Mouse (Mus musculus) heart, embryonic 12.5 days (tissue): ENCODE results near the gene Mcemp1. TPM values are rescaled to one million over a fixed set of nuclear protein-coding genes. Genes with fewer than 3 reads are reported as not detected.

Experiments
- ATAC-seq: fragments of 200-750 bp; cut with Nextera tagmentation; 2 replicates; pipeline ENCODE4 v1.8.0; 2017; ENCODE audit warnings: moderate TSS enrichment, moderate library complexity; ENCODE audit not compliant: insufficient number of reproducible peaks, low FRiP score
- H3K27ac ChIP-seq: fragments of 300-500 bp; sonication (generic); 2 replicates; pipeline ENCODE4 v1.5.1; 2016; ENCODE audit warnings: mild to moderate bottlenecking, moderate library complexity; ENCODE audit not compliant: poor library complexity, severe bottlenecking
- H3K27me3 ChIP-seq: fragments of 300-500 bp; sonication (generic); replicated peaks from 2 replicates; pipeline ENCODE4 v1.6.1; 2016; ENCODE audit warnings: mild to moderate bottlenecking, moderate library complexity
- H3K36me3 ChIP-seq: fragments of 300-500 bp; sonication (generic); 2 replicates; pipeline ENCODE4 v1.6.1; 2016; ENCODE audit warnings: mild to moderate bottlenecking, moderate library complexity
- H3K4me1 ChIP-seq: fragments of 300-500 bp; sonication (generic); replicated peaks from 2 replicates; pipeline ENCODE4 v1.6.1; 2016; ENCODE audit warnings: mild to moderate bottlenecking
- H3K4me2 ChIP-seq: fragments of 300-500 bp; sonication (generic); 2 replicates; pipeline ENCODE4 v1.6.1; 2016; ENCODE audit warnings: mild to moderate bottlenecking, moderate library complexity
- H3K4me3 ChIP-seq: fragments of 300-500 bp; sonication (generic); 2 replicates; pipeline ENCODE4 v1.5.1; 2016; ENCODE audit warnings: mild to moderate bottlenecking
- H3K9ac ChIP-seq: fragments of 300-500 bp; sonication (generic); 2 replicates; pipeline ENCODE4 v1.6.1; 2016; ENCODE audit warnings: mild to moderate bottlenecking, moderate library complexity
- H3K9me3 ChIP-seq: fragments of 300-500 bp; sonication (generic); replicated peaks from 2 replicates; pipeline ENCODE4 v1.6.1; 2016; ENCODE audit warnings: mild to moderate bottlenecking, moderate library complexity
- WGBS: fragments of 180-500 bp; shearing (Covaris S2); methylation state at CpG from one replicate; pipeline ENCODE4 v1.1.7; 2016; 5-methylcytosine and 5-hydroxymethylcytosine counted together
- polyA plus RNA-seq: library from polyadenylated mRNA; unstranded; fragments of >200 nt; fragmentation: Nextera tagmentation; extraction: Ambion mirVana; gene quantifications from 2 replicates; pipeline ENCODE4 v1.2.1, GENCODE M21; 2016

Mcemp1 gene
- polyA plus RNA-seq, 1 experiment from 2014 or later, result not detected

- no peak for ATAC-seq
- Histone ChIP-seq H3K4me3 (no peak overlapping the region), H3K36me3 (peaks cover 9% of the 10 kb centered on the region), H3K27ac (no peak overlapping the region), H3K9ac (no peak overlapping the region), H3K9me3 (no peaks in the 10 kb centered on the region), H3K27me3 (no peaks in the 10 kb centered on the region), H3K4me1 (peaks cover 14% of the 10 kb centered on the region), H3K4me2 (no peak overlapping the region)
- WGBS, result 52% methylated on average over 3 of the region's 3 CpGs
Measured at GRCm38 (mm10) chr8:3674671-3675070, 9.1 kb downstream of the Mcemp1 start.

GRCm38 (mm10) chr8:3676131-3676992, 10.8 kb downstream of the Mcemp1 start, which contains the start of gene Trappc5:
Trappc5 (plus strand) TSS chr8:3676299.
- Histone ChIP-seq H3K4me2 (peak within 1 kb of the TSS; percentile 85), H3K4me1 (peaks cover 14% of the 10 kb centered on the region), H3K9ac (peak within 1 kb of the TSS; percentile 99), H3K4me3 (peak within 1 kb of the TSS; percentile 98), H3K36me3 (peaks cover 26% of the 10 kb centered on the region), H3K27me3 (no peaks in the 10 kb centered on the region), H3K27ac (peak within 1 kb of the TSS; percentile 92), H3K9me3 (no peaks in the 10 kb centered on the region)
- peak; percentile 90 for ATAC-seq
- under 1% methylated on average over 61 of the region's 61 CpGs for WGBS

- H3K4me3 ChIP-seq, result peak overlapping the region; percentile 98
- H3K9ac ChIP-seq, result peak overlapping the region; percentile 99
- peaks cover 14% of the 10 kb centered on the region for H3K4me1 ChIP-seq
- peak overlapping the region; percentile 92 for H3K27ac ChIP-seq
- no peaks in the 10 kb centered on the region for H3K9me3 ChIP-seq
- H3K36me3 ChIP-seq, result peaks cover 31% of the 10 kb centered on the region
- 0 out of 2 replicates have a peak, but pooled peaks have one; percentile 0 for ATAC-seq
- 3% methylated on average over 15 of the region's 15 CpGs for WGBS
- peak overlapping the region; percentile 85 for H3K4me2 ChIP-seq
- no peaks in the 10 kb centered on the region for H3K27me3 ChIP-seq
Measured at GRCm38 (mm10) chr8:3676993-3677579, 11.5 kb downstream of the Mcemp1 start.

- H3K9me3 ChIP-seq, result no peaks in the 10 kb centered on the region
- H3K27ac ChIP-seq, result no peak overlapping the region
- no peak for ATAC-seq
- H3K27me3 ChIP-seq, result no peaks in the 10 kb centered on the region
- H3K9ac ChIP-seq, result no peak overlapping the region
- H3K4me3 ChIP-seq, result no peak overlapping the region
- no peak overlapping the region for H3K4me2 ChIP-seq
- H3K36me3 ChIP-seq, result peaks cover 39% of the 10 kb centered on the region
- 94% methylated on average over 23 of the region's 23 CpGs for WGBS
- peaks cover 10% of the 10 kb centered on the region for H3K4me1 ChIP-seq
Measured at GRCm38 (mm10) chr8:3678831-3679230, 13.3 kb downstream of the Mcemp1 start.

DNA sequence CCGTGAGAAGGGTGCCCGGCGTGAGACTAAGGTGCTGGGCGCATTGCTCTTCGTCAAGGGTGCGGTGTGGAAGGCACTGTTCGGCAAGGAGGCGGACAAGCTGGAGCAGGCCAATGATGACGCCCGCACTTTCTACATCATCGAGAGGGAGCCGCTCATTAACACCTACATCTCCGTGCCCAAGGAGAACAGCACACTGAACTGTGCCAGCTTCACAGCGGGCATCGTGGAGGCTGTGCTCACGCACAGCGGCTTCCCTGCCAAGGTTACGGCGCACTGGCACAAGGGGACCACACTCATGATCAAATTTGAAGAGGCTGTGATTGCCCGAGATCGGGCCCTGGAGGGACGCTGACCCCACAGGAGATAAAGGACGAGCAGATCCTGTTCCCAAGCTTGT, 13.7 kb downstream of the Mcemp1 start:
- Histone ChIP-seq H3K4me2 (no peak overlapping the region), H3K4me3 (no peak overlapping the region), H3K9ac (no peak overlapping the region), H3K4me1 (peaks cover 10% of the 10 kb centered on the region), H3K36me3 (peaks cover 39% of the 10 kb centered on the region), H3K9me3 (no peaks in the 10 kb centered on the region), H3K27ac (no peak overlapping the region), H3K27me3 (no peaks in the 10 kb centered on the region)
- no peak for ATAC-seq
- 94% methylated on average over 23 of the region's 23 CpGs for WGBS

DNA sequence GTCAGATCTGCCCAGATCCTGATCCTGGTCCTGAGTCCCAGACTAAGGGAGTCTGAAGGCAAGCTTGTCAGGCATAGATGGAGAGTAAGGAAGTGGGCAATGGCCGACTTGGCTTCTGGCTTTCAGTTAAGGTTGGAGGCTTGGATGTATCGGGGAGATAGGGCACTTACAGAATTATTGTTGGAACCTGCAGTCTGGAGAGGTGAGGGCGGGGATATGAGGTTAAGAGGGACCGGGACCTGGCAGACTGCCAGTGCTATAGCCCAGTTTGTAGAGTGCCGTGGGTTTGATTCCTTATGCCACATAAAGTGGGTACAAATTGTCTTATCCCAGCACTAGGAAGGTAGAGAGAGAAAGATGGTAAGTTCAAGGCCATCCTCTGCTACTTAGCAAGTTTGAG, 14.1 kb downstream of the Mcemp1 start:
- no peak overlapping the region for H3K4me3 ChIP-seq
- H3K9ac ChIP-seq, result no peak overlapping the region
- no peak overlapping the region for H3K4me2 ChIP-seq
- WGBS, result 87% methylated on average over 5 of the region's 5 CpGs
- H3K36me3 ChIP-seq, result peaks cover 39% of the 10 kb centered on the region
- no peak overlapping the region for H3K27ac ChIP-seq
- no peaks in the 10 kb centered on the region for H3K27me3 ChIP-seq
- peaks cover 10% of the 10 kb centered on the region for H3K4me1 ChIP-seq
- ATAC-seq, result no peak
- no peaks in the 10 kb centered on the region for H3K9me3 ChIP-seq

DNA sequence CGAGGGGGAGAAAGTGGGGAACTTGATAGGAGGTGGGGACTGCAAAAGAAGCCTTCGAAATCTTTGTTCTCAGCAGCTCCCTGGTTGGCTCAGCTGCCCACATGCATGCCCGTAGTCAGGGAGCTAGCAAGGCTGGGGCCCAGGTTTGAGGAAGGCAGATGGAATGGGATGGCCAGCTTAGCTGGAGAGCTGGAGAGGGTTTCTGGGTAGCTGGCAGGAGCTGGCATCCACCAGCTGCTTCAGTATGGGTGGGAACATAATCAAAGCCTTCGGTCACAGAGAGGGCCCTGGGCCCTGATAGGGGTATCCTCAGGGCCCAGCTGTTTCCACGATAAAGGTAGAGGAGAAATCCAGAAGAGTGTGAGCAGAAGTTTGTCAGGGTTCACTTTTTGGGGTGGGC, 16.9 kb downstream of the Mcemp1 start:
- no peak for ATAC-seq
- no peak overlapping the region for H3K9ac ChIP-seq
- no peak overlapping the region for H3K4me2 ChIP-seq
- WGBS, result 81% methylated on average over 5 of the region's 5 CpGs
- H3K27me3 ChIP-seq, result no peaks in the 10 kb centered on the region
- H3K36me3 ChIP-seq, result peaks cover 39% of the 10 kb centered on the region
- H3K4me3 ChIP-seq, result no peak overlapping the region
- no peaks in the 10 kb centered on the region for H3K9me3 ChIP-seq
- peaks cover 6% of the 10 kb centered on the region for H3K4me1 ChIP-seq
- H3K27ac ChIP-seq, result no peak overlapping the region

GRCm38 (mm10) chr8:3683408-3684176, 18.0 kb downstream of the Mcemp1 start:
- Histone ChIP-seq H3K36me3 (peaks cover 39% of the 10 kb centered on the region), H3K4me3 (no peak overlapping the region), H3K4me2 (no peak overlapping the region), H3K27ac (no peak overlapping the region), H3K4me1 (no peaks in the 10 kb centered on the region), H3K9me3 (no peaks in the 10 kb centered on the region), H3K27me3 (no peaks in the 10 kb centered on the region), H3K9ac (no peak overlapping the region)
- WGBS, result 74% methylated on average over 6 of the region's 6 CpGs
- ATAC-seq, result no peak

- no peak for ATAC-seq
- H3K27me3 ChIP-seq, result no peaks in the 10 kb centered on the region
- H3K36me3 ChIP-seq, result peaks cover 31% of the 10 kb centered on the region
- H3K9ac ChIP-seq, result no peak overlapping the region
- H3K9me3 ChIP-seq, result no peaks in the 10 kb centered on the region
- no peak overlapping the region for H3K27ac ChIP-seq
- H3K4me2 ChIP-seq, result no peak overlapping the region
- no peaks in the 10 kb centered on the region for H3K4me1 ChIP-seq
- no peak overlapping the region for H3K4me3 ChIP-seq
Measured at GRCm38 (mm10) chr8:3684530-3684929, 19.0 kb downstream of the Mcemp1 start.

GRCm38 (mm10) chr8:3685422-3685821, 19.9 kb downstream of the Mcemp1 start:
- no peaks in the 10 kb centered on the region for H3K9me3 ChIP-seq
- no peaks in the 10 kb centered on the region for H3K4me1 ChIP-seq
- peaks cover 22% of the 10 kb centered on the region for H3K36me3 ChIP-seq
- WGBS, result 57% methylated on average over 5 of the region's 5 CpGs
- no peak for ATAC-seq
- H3K27me3 ChIP-seq, result no peaks in the 10 kb centered on the region
- H3K9ac ChIP-seq, result no peak overlapping the region
- H3K27ac ChIP-seq, result no peak overlapping the region
- H3K4me3 ChIP-seq, result no peak overlapping the region
- H3K4me2 ChIP-seq, result no peak overlapping the region

GRCm38 (mm10) chr8:3687537-3687936, 22.0 kb downstream of the Mcemp1 start:
- H3K27ac ChIP-seq, result no peak overlapping the region
- ATAC-seq, result no peak
- H3K4me1 ChIP-seq, result no peaks in the 10 kb centered on the region
- H3K4me3 ChIP-seq, result no peak overlapping the region
- no peak overlapping the region for H3K9ac ChIP-seq
- H3K27me3 ChIP-seq, result no peaks in the 10 kb centered on the region
- 0 out of 2 replicates have a peak, but pooled peaks cover 4% of the 10 kb centered on the region for H3K36me3 ChIP-seq
- no peak overlapping the region for H3K4me2 ChIP-seq
- H3K9me3 ChIP-seq, result no peaks in the 10 kb centered on the region
- 69% methylated on average over 6 of the region's 6 CpGs for WGBS
